Mouse (Mus musculus): ENCODE data around the gene Dennd1a. TPM values are rescaled to one million over a fixed set of nuclear protein-coding genes. Genes with fewer than 3 reads are reported as not detected.

The Dennd1a gene
- polyA plus RNA-seq, 1 experiment from 2014 or later, result 12.3 TPM

DNA sequence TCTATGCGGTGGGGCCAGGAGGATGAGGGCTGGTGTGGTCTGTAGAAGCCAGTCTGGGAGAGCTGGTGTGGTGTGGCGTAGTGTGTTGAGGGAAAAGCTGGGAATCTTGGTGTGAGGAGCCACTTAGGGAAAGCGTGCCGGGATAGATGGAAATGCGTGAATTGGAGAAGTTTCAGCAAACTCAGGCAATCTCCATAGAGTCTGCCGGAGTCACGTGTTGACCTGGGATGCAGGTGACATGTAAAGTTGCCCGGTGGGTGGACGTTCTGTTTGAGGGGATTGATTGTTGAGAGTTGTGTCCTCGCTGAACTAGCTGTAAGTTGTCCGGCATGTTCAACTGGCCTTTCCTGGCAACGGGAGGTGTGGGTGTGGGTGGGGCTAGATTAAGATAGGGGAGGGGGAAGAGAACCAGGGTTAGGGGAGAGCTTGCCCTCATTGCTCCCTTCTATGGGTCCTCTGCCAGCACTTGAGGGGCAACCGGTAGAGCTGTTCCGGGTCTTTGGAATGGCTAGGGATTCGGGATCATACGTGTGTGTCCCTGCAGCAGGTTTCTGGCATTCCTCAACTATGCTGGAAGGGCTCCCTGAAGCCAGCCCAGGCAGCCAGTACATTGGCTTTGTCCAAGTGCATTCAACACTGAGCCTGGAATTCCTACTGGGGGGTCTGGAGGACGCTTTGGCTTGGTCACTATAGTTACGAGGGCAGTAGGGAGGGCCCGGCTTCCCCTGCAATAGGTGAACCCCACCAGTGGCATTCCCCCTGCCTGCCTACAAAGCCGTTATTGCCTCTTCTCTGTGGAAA is 510.4 kb downstream of the Dennd1a start:
- Histone ChIP-seq H3K9ac (ENCODE audit: low read length) (no peak overlapping the region), H3K27ac (replicated peaks; ENCODE audit: low read depth, low read length) (no peak overlapping the region), H3K4me1 (ENCODE audit: control insufficient read depth, insufficient read depth, low read length) (peaks cover 41% of the 10 kb centered on the region), H3K27me3 (ENCODE audit: control insufficient read depth, insufficient read depth, low read length) (peaks cover 5% of the 10 kb centered on the region; the same call in 1 of the 2 replicates), H3K4me3 (ENCODE audit: low read depth, low read length) (peak overlapping the region; percentile 24), H3K9me3 (ENCODE audit: control insufficient read depth, low read length) (no peaks in the 10 kb centered on the region), H3K36me3 (ENCODE audit: control insufficient read depth, insufficient read depth, low read length) (no peaks in the 10 kb centered on the region; the same call in 1 of the 2 replicates), H3K4me2 (ENCODE audit: low read depth, severe bottlenecking) (peak overlapping the region; percentile 50)
- ATAC-seq (ENCODE audit: insufficient number of reproducible peaks, low FRiP score, low TSS enrichment, low read depth) (no peak), DNase-seq (ENCODE audit: low spot score) (no peak)
- 7% methylated on average over 20 of the region's 20 CpGs for WGBS

- peak within 1 kb of the TSS; percentile 50 for H3K4me2 ChIP-seq (ENCODE audit: low read depth, severe bottlenecking)
- H3K9ac ChIP-seq (ENCODE audit: low read length), result no peak within 1 kb of the TSS
- no peaks in the 10 kb centered on the region for H3K9me3 ChIP-seq (ENCODE audit: control insufficient read depth, low read length)
- ATAC-seq (ENCODE audit: insufficient number of reproducible peaks, low FRiP score, low TSS enrichment, low read depth) (peak; percentile 8; the same call in 1 of the 2 replicates), DNase-seq (ENCODE audit: low spot score) (peak; percentile 72)
- peaks cover 5% of the 10 kb centered on the region; the same call in 1 of the 2 replicates for H3K27me3 ChIP-seq (ENCODE audit: control insufficient read depth, insufficient read depth, low read length)
- 1% methylated on average over 17 of the region's 18 CpGs for WGBS
- peaks cover 37% of the 10 kb centered on the region for H3K4me1 ChIP-seq (ENCODE audit: control insufficient read depth, insufficient read depth, low read length)
- no peak within 1 kb of the TSS for H3K27ac ChIP-seq (replicated peaks; ENCODE audit: low read depth, low read length)
- no peaks in the 10 kb centered on the region; the same call in 1 of the 2 replicates for H3K36me3 ChIP-seq (ENCODE audit: control insufficient read depth, insufficient read depth, low read length)
- peak within 1 kb of the TSS; percentile 24 for H3K4me3 ChIP-seq (ENCODE audit: low read depth, low read length)
Observed at GRCm38 (mm10) chr2:37776016-37776415, 511.2 kb downstream of the Dennd1a start, which contains the start of gene Crb2. Gene Crb2, plus strand, starts transcription at chr2:37776249.

- peaks cover 24% of the 10 kb centered on the region for H3K4me1 ChIP-seq (ENCODE audit: control insufficient read depth, insufficient read depth, low read length)
- H3K27ac ChIP-seq (replicated peaks; ENCODE audit: low read depth, low read length), result no peak overlapping the region
- DNase-seq (ENCODE audit: low spot score) (peak; percentile 80), ATAC-seq (ENCODE audit: insufficient number of reproducible peaks, low FRiP score, low TSS enrichment, low read depth) (no peak)
- no peaks in the 10 kb centered on the region for H3K9me3 ChIP-seq (ENCODE audit: control insufficient read depth, low read length)
- no peaks in the 10 kb centered on the region; the same call in 1 of the 2 replicates for H3K36me3 ChIP-seq (ENCODE audit: control insufficient read depth, insufficient read depth, low read length)
- H3K27me3 ChIP-seq (ENCODE audit: control insufficient read depth, insufficient read depth, low read length), result peaks cover 5% of the 10 kb centered on the region; the same call in 1 of the 2 replicates
- 8% methylated on average over 5 of the region's 5 CpGs for WGBS
- H3K9ac ChIP-seq (ENCODE audit: low read length), result no peak overlapping the region
- no peak overlapping the region for H3K4me3 ChIP-seq (ENCODE audit: low read depth, low read length)
- H3K4me2 ChIP-seq (ENCODE audit: low read depth, severe bottlenecking), result no peak overlapping the region
Observed at GRCm38 (mm10) chr2:37774571-37774970, 512.6 kb downstream of the Dennd1a start.

- under 1% methylated on average over 18 of the region's 18 CpGs for WGBS
- ATAC-seq (ENCODE audit: insufficient number of reproducible peaks, low FRiP score, low TSS enrichment, low read depth) (peak; percentile 48), DNase-seq (ENCODE audit: low spot score) (peak; percentile 94)
- Histone ChIP-seq H3K9ac (ENCODE audit: low read length) (peak overlapping the region; percentile 17; the same call in 1 of the 2 replicates), H3K4me2 (ENCODE audit: low read depth, severe bottlenecking) (peak overlapping the region; percentile 52), H3K4me1 (ENCODE audit: control insufficient read depth, insufficient read depth, low read length) (peaks cover 19% of the 10 kb centered on the region), H3K27ac (replicated peaks; ENCODE audit: low read depth, low read length) (no peak overlapping the region), H3K27me3 (ENCODE audit: control insufficient read depth, insufficient read depth, low read length) (no peaks in the 10 kb centered on the region), H3K4me3 (ENCODE audit: low read depth, low read length) (peak overlapping the region; percentile 24), H3K36me3 (ENCODE audit: control insufficient read depth, insufficient read depth, low read length) (no peaks in the 10 kb centered on the region), H3K9me3 (ENCODE audit: control insufficient read depth, low read length) (no peaks in the 10 kb centered on the region)
Observed at GRCm38 (mm10) chr2:37771618-37772285, 515.4 kb downstream of the Dennd1a start.

- H3K9me3 ChIP-seq (ENCODE audit: control insufficient read depth, low read length), result no peaks in the 10 kb centered on the region
- H3K4me2 ChIP-seq (ENCODE audit: low read depth, severe bottlenecking), result no peak overlapping the region
- no peaks in the 10 kb centered on the region for H3K36me3 ChIP-seq (ENCODE audit: control insufficient read depth, insufficient read depth, low read length)
- no peak overlapping the region for H3K4me3 ChIP-seq (ENCODE audit: low read depth, low read length)
- no peaks in the 10 kb centered on the region for H3K27me3 ChIP-seq (ENCODE audit: control insufficient read depth, insufficient read depth, low read length)
- peaks cover 25% of the 10 kb centered on the region for H3K4me1 ChIP-seq (ENCODE audit: control insufficient read depth, insufficient read depth, low read length)
- no peak overlapping the region for H3K9ac ChIP-seq (ENCODE audit: low read length)
- H3K27ac ChIP-seq (replicated peaks; ENCODE audit: low read depth, low read length), result no peak overlapping the region
- DNase-seq (ENCODE audit: low spot score) (no peak), ATAC-seq (ENCODE audit: insufficient number of reproducible peaks, low FRiP score, low TSS enrichment, low read depth) (no peak)
- 87% methylated on average over 8 of the region's 8 CpGs for WGBS
Observed at GRCm38 (mm10) chr2:37769793-37770192, 517.4 kb downstream of the Dennd1a start.

GRCm38 (mm10) chr2:37768903-37769302 is 518.3 kb downstream of the Dennd1a start:
- H3K27ac ChIP-seq (replicated peaks; ENCODE audit: low read depth, low read length), result no peak overlapping the region
- no peak overlapping the region for H3K4me3 ChIP-seq (ENCODE audit: low read depth, low read length)
- H3K27me3 ChIP-seq (ENCODE audit: control insufficient read depth, insufficient read depth, low read length), result no peaks in the 10 kb centered on the region
- H3K9ac ChIP-seq (ENCODE audit: low read length), result no peak overlapping the region
- DNase-seq (ENCODE audit: low spot score) (no peak), ATAC-seq (ENCODE audit: insufficient number of reproducible peaks, low FRiP score, low TSS enrichment, low read depth) (no peak)
- WGBS, result 16% methylated on average over 2 of the region's 2 CpGs
- no peaks in the 10 kb centered on the region for H3K9me3 ChIP-seq (ENCODE audit: control insufficient read depth, low read length)
- no peak overlapping the region for H3K4me2 ChIP-seq (ENCODE audit: low read depth, severe bottlenecking)
- peaks cover 30% of the 10 kb centered on the region for H3K4me1 ChIP-seq (ENCODE audit: control insufficient read depth, insufficient read depth, low read length)
- no peaks in the 10 kb centered on the region for H3K36me3 ChIP-seq (ENCODE audit: control insufficient read depth, insufficient read depth, low read length)

DNA sequence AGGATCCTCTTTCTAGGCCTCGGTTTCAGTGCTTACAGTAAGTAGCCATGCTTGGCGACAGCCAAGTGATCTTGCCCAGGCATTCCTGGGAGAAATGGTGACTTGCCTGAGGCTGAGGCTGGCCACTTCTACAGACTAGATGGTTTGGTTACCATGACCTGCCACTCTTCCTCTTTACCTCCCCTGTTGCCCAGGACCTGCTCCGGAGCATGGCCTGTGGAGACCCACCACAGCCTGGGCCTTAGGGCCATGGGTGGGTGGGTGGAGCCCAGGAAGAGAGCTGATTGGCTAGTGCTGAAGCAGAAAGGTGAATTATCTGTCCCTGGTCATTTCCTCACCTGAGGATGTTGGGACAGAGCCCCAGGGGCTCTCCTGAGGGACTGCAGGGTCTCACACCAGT is 519.5 kb downstream of the Dennd1a start:
- WGBS, result 59% methylated on average over 3 of the region's 3 CpGs

GRCm38 (mm10) chr2:37767080-37767547 is 520.1 kb downstream of the Dennd1a start:
- ATAC-seq (ENCODE audit: insufficient number of reproducible peaks, low FRiP score, low TSS enrichment, low read depth) (no peak), DNase-seq (ENCODE audit: low spot score) (no peak)
- Histone ChIP-seq H3K4me1 (ENCODE audit: control insufficient read depth, insufficient read depth, low read length) (peaks cover 33% of the 10 kb centered on the region), H3K27ac (replicated peaks; ENCODE audit: low read depth, low read length) (no peak overlapping the region), H3K9me3 (ENCODE audit: control insufficient read depth, low read length) (no peaks in the 10 kb centered on the region), H3K27me3 (ENCODE audit: control insufficient read depth, insufficient read depth, low read length) (no peaks in the 10 kb centered on the region), H3K4me2 (ENCODE audit: low read depth, severe bottlenecking) (no peak overlapping the region; the same call in 1 of the 2 replicates), H3K36me3 (ENCODE audit: control insufficient read depth, insufficient read depth, low read length) (no peaks in the 10 kb centered on the region), H3K9ac (ENCODE audit: low read length) (no peak overlapping the region), H3K4me3 (ENCODE audit: low read depth, low read length) (no peak overlapping the region)
- 8% methylated on average over 9 of the region's 9 CpGs for WGBS

More for the DNA sequence above, 519.5 kb downstream of the Dennd1a start:
- peaks cover 33% of the 10 kb centered on the region for H3K4me1 ChIP-seq (ENCODE audit: control insufficient read depth, insufficient read depth, low read length)
- DNase-seq (ENCODE audit: low spot score), result no peak
- no peaks in the 10 kb centered on the region for H3K27me3 ChIP-seq (ENCODE audit: control insufficient read depth, insufficient read depth, low read length)
- no peaks in the 10 kb centered on the region for H3K9me3 ChIP-seq (ENCODE audit: control insufficient read depth, low read length)
- ATAC-seq (ENCODE audit: insufficient number of reproducible peaks, low FRiP score, low TSS enrichment, low read depth), result no peak
- H3K36me3 ChIP-seq (ENCODE audit: control insufficient read depth, insufficient read depth, low read length), result no peaks in the 10 kb centered on the region
- no peak overlapping the region for H3K9ac ChIP-seq (ENCODE audit: low read length)
- H3K27ac ChIP-seq (replicated peaks; ENCODE audit: low read depth, low read length), result no peak overlapping the region
- H3K4me2 ChIP-seq (ENCODE audit: low read depth, severe bottlenecking), result no peak overlapping the region
- no peak overlapping the region for H3K4me3 ChIP-seq (ENCODE audit: low read depth, low read length)

Data from limb, embryonic 11.5 days (tissue).